Mouse (Mus musculus) right cerebral cortex, postnatal 4 days (tissue): Measurements from ENCODE around the gene Hsd17b11.
"Not testable (repeated sequence)": the region's sequence is repeated elsewhere in the genome, so short reads cannot be mapped to it uniquely, and the experiment has no call there.

Experiments
- DNase-seq: peaks from one replicate; pipeline ENCODE4 v3.0.0-alpha.2; 2022

Hsd17b11 gene

GRCm38 (mm10) chr5:104035066-104035465 lies 13.3 kb upstream of the Hsd17b11 start:
- no peak for DNase-seq

- no peak for DNase-seq
Measured at GRCm38 (mm10) chr5:104032434-104033097, 10.8 kb upstream of the Hsd17b11 start.

- DNase-seq: no peak
Measured at GRCm38 (mm10) chr5:104025245-104025854, 3.6 kb upstream of the Hsd17b11 start.

GRCm38 (mm10) chr5:104024762-104025161 lies 3.0 kb upstream of the Hsd17b11 start:
- no peak for DNase-seq

- not testable (repeated sequence) for DNase-seq
Measured at GRCm38 (mm10) chr5:104024193-104024592, 2.5 kb upstream of the Hsd17b11 start.

GRCm38 (mm10) chr5:104023289-104024020 lies 1.7 kb upstream of the Hsd17b11 start:
- no peak for DNase-seq

GRCm38 (mm10) chr5:104022558-104022957 lies 839 bp upstream of the Hsd17b11 start:
- DNase-seq: no peak

GRCm38 (mm10) chr5:104011419-104011818 lies 10.3 kb downstream of the Hsd17b11 start:
- DNase-seq: no peak

- DNase-seq: no peak
Measured at GRCm38 (mm10) chr5:104010261-104010660, 11.5 kb downstream of the Hsd17b11 start.

GRCm38 (mm10) chr5:104009421-104009820 lies 12.3 kb downstream of the Hsd17b11 start:
- no peak for DNase-seq

GRCm38 (mm10) chr5:104007801-104008200 lies 13.9 kb downstream of the Hsd17b11 start:
- DNase-seq: no peak

- DNase-seq: no peak
Measured at GRCm38 (mm10) chr5:104006811-104007210, 14.9 kb downstream of the Hsd17b11 start.

GRCm38 (mm10) chr5:104003955-104004354 lies 17.8 kb downstream of the Hsd17b11 start:
- DNase-seq: no peak

GRCm38 (mm10) chr5:104003256-104003931 lies 18.3 kb downstream of the Hsd17b11 start:
- DNase-seq: no peak

GRCm38 (mm10) chr5:104002549-104003255 lies 19.0 kb downstream of the Hsd17b11 start:
- DNase-seq: no peak

GRCm38 (mm10) chr5:103999738-104000137 lies 22.0 kb downstream of the Hsd17b11 start:
- peak; percentile 88 for DNase-seq

- DNase-seq: no peak
Measured at GRCm38 (mm10) chr5:103998739-103999138, 23.0 kb downstream of the Hsd17b11 start.

GRCm38 (mm10) chr5:103995181-103995580 lies 26.5 kb downstream of the Hsd17b11 start:
- DNase-seq: no peak

- DNase-seq: no peak
Measured at GRCm38 (mm10) chr5:103994669-103995068, 27.1 kb downstream of the Hsd17b11 start.

- no peak for DNase-seq
Measured at GRCm38 (mm10) chr5:103993601-103994000, 28.1 kb downstream of the Hsd17b11 start.

- no peak for DNase-seq
Measured at GRCm38 (mm10) chr5:103992831-103993230, 28.9 kb downstream of the Hsd17b11 start.

GRCm38 (mm10) chr5:103980705-103981560 lies 40.8 kb downstream of the Hsd17b11 start:
- DNase-seq: no peak
